Mouse (Mus musculus) right cerebral cortex, adult 2 months (tissue): ENCODE measurements at regions not wholly inside any gene's neighbourhood (a gene's known extent, or its start where the extent isn't known, plus 50 kb on each side); places are given as distances from the start of the nearest gene placed in this dataset.
"Not testable (repeated sequence)": the region's sequence is repeated elsewhere in the genome, so short reads cannot be mapped to it uniquely, and the experiment has no call there.

Experiments
- DNase-seq, 2 experiments: peaks; one replicate each; pipeline ENCODE4 v3.0.0; 2021 to 2022; ENCODE audit warnings: low spot score in 2 of 2

DNA sequence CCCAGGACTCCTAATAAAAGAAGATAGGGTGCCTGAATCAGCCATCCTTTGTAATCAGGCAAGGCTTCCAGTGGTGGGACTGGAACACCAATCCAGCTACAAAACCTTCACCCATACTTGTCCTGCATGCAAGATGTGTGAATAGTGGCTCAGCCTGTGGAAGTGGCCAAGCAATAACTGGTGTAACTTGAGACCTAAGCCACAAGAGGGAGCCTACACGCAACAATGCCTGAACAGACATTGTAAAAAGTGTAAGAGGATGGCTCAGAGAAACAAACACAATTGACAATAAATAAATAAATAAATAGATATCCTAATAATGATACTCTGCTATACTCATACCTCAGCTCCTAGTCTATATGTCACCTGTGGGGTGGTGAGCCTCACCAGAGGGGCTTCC is 781.5 kb upstream of the Cdh20 start:
- DNase-seq: peak; percentile 23 to 49

DNA sequence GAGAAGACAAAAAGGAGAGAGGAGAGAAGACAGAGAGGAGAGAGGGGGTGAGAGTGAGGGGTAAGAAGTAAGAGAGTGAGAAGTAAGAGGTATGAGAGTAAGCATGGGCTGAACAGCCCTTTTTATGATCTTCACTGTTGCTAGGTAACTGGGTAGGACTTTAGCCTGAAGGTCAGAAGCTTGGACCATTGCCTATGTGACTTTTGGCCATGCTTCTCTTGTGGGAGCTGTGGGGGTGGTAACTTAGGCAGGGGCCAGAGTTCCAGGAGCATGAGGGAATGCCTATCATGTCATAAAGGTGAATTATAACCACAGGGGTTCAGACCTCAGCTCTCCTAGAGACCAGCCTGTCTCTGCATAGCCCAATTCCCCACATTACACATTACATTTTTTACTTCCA is 765.4 kb upstream of the Cdh20 start:
- not testable (repeated sequence) for DNase-seq

DNA sequence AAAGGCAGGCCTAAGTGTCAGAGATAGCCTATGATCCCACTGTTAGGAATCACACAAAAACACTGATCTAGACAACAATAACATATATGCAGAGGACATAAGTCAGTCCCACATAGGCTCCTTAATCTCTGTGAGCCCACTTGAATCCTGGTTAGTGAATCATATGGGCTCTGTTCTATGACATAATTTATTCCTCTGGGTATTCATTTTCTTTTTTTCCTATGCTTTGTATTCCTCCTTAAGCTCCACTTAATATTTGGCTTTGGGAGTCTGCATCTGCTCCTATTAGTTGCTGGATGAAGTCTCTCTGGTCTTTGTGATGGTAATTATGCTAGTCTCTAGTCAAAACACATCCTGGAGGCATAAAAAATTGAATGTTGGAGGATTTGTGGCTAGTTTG is 738.7 kb upstream of the Cdh20 start:
- no peak for DNase-seq

DNA sequence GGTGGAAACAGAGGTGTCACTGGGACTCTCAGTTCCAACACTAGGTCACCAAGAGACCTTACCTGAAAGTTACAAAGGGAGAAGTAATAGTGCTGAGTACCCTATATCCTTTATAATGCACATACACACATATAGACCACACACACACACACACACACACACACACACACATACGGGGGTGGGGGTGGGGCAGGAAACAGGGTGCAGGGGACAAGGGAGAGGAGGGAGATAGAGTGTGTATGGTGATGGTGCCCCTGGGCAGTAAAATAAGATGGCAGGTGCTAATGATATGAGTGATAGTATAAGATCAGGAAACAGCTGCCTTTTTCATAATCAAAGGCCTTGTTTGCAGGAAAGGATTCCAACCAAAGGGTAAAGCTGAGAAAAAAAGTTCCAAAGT is 719.9 kb upstream of the Cdh20 start:
- no peak for DNase-seq

DNA sequence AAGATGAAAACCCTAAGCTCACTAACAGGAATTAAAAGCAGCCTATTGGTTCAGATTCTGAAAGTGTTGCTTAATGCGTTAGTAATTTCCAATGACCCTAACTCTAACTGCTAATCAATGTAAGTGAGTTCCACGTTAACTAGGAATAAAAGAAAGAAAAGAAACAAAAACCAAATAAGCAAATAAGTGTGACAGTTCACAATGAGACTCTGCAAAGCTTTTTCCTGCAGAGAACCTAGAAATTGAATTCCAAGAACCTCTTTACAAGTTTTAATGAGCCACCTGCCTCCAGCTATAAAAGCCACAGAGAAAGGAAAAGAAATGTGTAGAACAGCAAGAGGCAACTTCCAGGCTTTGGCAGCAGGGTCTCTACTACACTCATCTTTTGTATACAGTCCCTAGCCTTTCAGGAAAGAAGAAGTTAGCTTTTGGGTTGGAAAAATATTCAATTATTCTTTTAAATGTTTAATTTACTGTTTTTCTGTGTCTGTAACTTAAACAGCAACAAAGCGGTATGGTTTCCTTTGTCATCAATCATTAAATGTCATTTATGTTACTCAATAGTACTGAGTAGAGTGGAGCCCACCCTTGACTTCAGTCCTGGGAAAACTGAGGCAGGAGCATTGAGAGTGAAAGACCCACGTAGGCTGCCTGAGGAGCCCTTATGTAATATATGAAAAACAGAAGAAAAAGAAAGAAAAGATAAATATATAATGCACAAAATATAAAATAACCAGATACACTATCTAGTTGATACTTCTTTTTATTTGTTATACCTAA is 719.0 kb upstream of the Cdh20 start:
- DNase-seq: no peak
